Mouse (Mus musculus) G1E (cell line): ENCODE results near the gene Popdc3.

ENCODE experiments used
- CTCF ChIP-seq: IDR thresholded peaks from 2 replicates; pipeline ENCODE4 v1.5.1; 2012; ENCODE audit warnings: low read depth, low read length, inconsistent platforms, mixed read lengths
- GATA1 ChIP-seq: IDR thresholded peaks from 2 replicates; pipeline ENCODE4 v1.6.1; 2012; ENCODE audit warnings: borderline replicate concordance, low read length, inconsistent platforms, mixed read lengths
- POLR2AphosphoS5 ChIP-seq: IDR thresholded peaks from 2 replicates; pipeline ENCODE4 v1.6.1; 2012; ENCODE audit warnings: low read depth, low read length, inconsistent platforms; ENCODE audit not compliant: insufficient replicate concordance
- TAL1 ChIP-seq: conservative IDR thresholded peaks from 2 replicates; pipeline ENCODE4 v1.6.1; 2012; ENCODE audit warnings: low read depth, low read length, inconsistent platforms, mixed read lengths

- TF ChIP-seq TAL1 (no peak), CTCF (no peak), GATA1 (no peak), POLR2AphosphoS5 (no peak)
Measured at GRCm38 (mm10) chr10:45288351-45288750, 110.5 kb downstream of the Popdc3 start.
